Comparison of ENCODE assay signal across 8 mouse cellular contexts in the genomic region with DNA sequence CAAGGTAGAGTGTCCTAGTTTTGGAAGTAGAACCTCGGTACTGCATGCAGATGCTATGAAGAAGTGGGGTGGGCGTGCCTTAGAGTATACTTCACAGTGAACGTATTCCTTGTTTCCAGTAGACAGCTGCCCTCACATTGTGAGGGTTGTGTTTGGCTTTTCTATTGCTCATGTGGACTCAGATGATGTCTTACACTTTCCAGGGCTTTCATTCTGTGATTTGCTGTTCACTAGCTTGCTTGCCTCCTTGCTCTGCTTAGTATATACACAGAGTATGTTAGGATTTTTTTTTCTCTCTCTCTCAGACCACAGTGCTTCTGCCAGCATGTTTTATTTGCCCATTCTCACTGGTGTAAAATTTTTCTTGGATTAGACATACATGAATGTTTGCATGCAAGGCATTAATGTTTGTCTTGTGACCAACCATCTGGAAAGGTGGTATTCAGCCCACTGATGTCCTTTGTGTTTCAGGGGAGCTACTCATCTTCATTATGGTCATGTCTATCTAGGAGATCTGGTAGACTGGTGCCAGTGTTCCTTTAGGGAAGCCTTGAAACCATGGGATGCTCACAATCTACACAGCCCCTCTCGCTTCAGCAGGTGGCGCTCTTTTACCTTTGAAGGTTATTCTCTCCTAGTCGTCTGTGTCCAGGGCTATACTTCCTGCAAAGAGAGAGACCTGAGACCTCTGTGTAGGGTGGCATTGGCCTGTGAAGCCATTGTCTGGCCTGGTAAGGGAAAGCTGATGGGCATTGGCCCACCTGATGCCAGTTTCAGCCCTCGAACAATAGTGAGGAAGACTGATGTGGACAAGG.
DNase-seq lines count a peak whose midpoint lies in the region; ATAC-seq and TF ChIP-seq lines count a peak whose summit lies in the region.

No protein-coding gene starts in this region.

- no peaks in the 10 kb centered on the region for H3K4me1 ChIP-seq in ES-Bruce4 (ENCODE audit: control insufficient read depth, insufficient read depth, low read length)
- H3K4me1 ChIP-seq in forebrain, embryonic 10.5 days, result peaks cover 9% of the 10 kb centered on the region
- 0 out of 2 replicates have a peak, but pooled peaks cover 3% of the 10 kb centered on the region for H3K4me1 ChIP-seq in lung, embryonic 16.5 days (replicated peaks; ENCODE audit: control insufficient read depth, insufficient read depth, low read length)

- H3K4me3 ChIP-seq in ES-Bruce4 (ENCODE audit: low read depth, low read length), result no peak overlapping the region
- H3K4me3 ChIP-seq in forebrain, embryonic 10.5 days, result no peak overlapping the region
- no peak overlapping the region for H3K4me3 ChIP-seq in lung, embryonic 16.5 days (ENCODE audit: low read length)

- H3K4me2 ChIP-seq in lung, embryonic 16.5 days (ENCODE audit: low read depth, low read length), result no peak overlapping the region

- peak; percentile 76 for DNase-seq in brain, embryonic 14.5 days (ENCODE audit: low read depth)
- peak; percentile 56 for DNase-seq in forebrain, embryonic 10.5 days (ENCODE audit: extremely low spot score, low spot score)
- DNase-seq in heart, postnatal 25 days (ENCODE audit: low spot score), result peak; percentile 47
- peak; percentile 79 for DNase-seq in layer of hippocampus, adult 11-12 months (ENCODE audit: low spot score)
- peak; percentile 80 for DNase-seq in retina, embryonic 14.5 days (ENCODE audit: low spot score)
- DNase-seq in thymus, postnatal 4 days, result peak; percentile 70

- no peaks in the 10 kb centered on the region for H3K36me3 ChIP-seq in ES-Bruce4 (ENCODE audit: control insufficient read depth, insufficient read depth, low read length, poor library complexity, severe bottlenecking)
- H3K36me3 ChIP-seq in forebrain, embryonic 10.5 days (replicated peaks), result no peaks in the 10 kb centered on the region
- no peaks in the 10 kb centered on the region for H3K36me3 ChIP-seq in lung, embryonic 16.5 days (ENCODE audit: control insufficient read depth, insufficient read depth, low read length)

- H3K9me3 ChIP-seq in ES-Bruce4 (replicated peaks; ENCODE audit: control insufficient read depth, insufficient read depth, low read length, poor library complexity, severe bottlenecking), result no peaks in the 10 kb centered on the region
- H3K9me3 ChIP-seq in forebrain, embryonic 10.5 days, result no peaks in the 10 kb centered on the region
- peaks cover 3% of the 10 kb centered on the region; the same call in 1 of the 2 replicates for H3K9me3 ChIP-seq in lung, embryonic 16.5 days (ENCODE audit: control insufficient read depth, low read length)

- no peaks in the 10 kb centered on the region for H3K27me3 ChIP-seq in ES-Bruce4 (ENCODE audit: control insufficient read depth, insufficient read depth, low read length, poor library complexity, severe bottlenecking)
- H3K27me3 ChIP-seq in forebrain, embryonic 10.5 days (ENCODE audit: poor library complexity, severe bottlenecking), result no peaks in the 10 kb centered on the region
- no peaks in the 10 kb centered on the region for H3K27me3 ChIP-seq in lung, embryonic 16.5 days (ENCODE audit: control insufficient read depth, insufficient read depth, low read depth, low read length)

- H3K27ac ChIP-seq in ES-Bruce4 (ENCODE audit: insufficient read depth, low read length), result no peak overlapping the region
- H3K27ac ChIP-seq in forebrain, embryonic 10.5 days, result no peak overlapping the region
- H3K27ac ChIP-seq in lung, embryonic 16.5 days (ENCODE audit: low read length), result no peak overlapping the region; the same call in 1 of the 2 replicates

- intact Hi-C loops in heart, postnatal 25 days (cut with DNase I), result loop anchor here (1.0 to 5.0 kb wide), 4 partner anchors 119 to 286 kb away; no protein-coding TSS in a partner anchor

- no peak for TF ChIP-seq EP300 in ES-Bruce4 (IDR thresholded peaks at IDR 0.05; ENCODE audit: insufficient read depth, low read depth, low read length)

- peak; percentile 83 for ATAC-seq in lung, embryonic 16.5 days (ENCODE audit: low read depth)

- peak; percentile 53 for TF ChIP-seq CTCF in ES-Bruce4 (IDR thresholded peaks at IDR 0.05; ENCODE audit: low read depth, low read length)
- peak; percentile 78 for TF ChIP-seq CTCF in brain, embryonic 14.5 days (IDR thresholded peaks at IDR 0.05; ENCODE audit: borderline replicate concordance, extremely low read depth, insufficient read depth, insufficient read length)

- no peak overlapping the region for H3K9ac ChIP-seq in ES-Bruce4 (ENCODE audit: low read depth, poor library complexity, severe bottlenecking)
- no peak overlapping the region for H3K9ac ChIP-seq in lung, embryonic 16.5 days (ENCODE audit: low read length)

- TF ChIP-seq POLR2A in ES-Bruce4 (IDR thresholded peaks at IDR 0.05; ENCODE audit: insufficient read depth, low read length), result no peak
- TF ChIP-seq POLR2A in brain, embryonic 14.5 days (IDR thresholded peaks at IDR 0.05; ENCODE audit: borderline replicate concordance, extremely low read depth, insufficient read depth, insufficient read length, poor library complexity, severe bottlenecking), result no peak

- WGBS in forebrain, embryonic 10.5 days, result 44% methylated on average over 7 of the region's 7 CpGs
- WGBS in lung, embryonic 16.5 days, result 45% methylated on average over 7 of the region's 7 CpGs
